Mouse (Mus musculus) Patski (cell line): Measurements from ENCODE around the gene Klk4. TPM values are rescaled to one million over a fixed set of nuclear protein-coding genes. Genes with fewer than 3 reads are reported as not detected.
A peak's percentile ranks its signal among the peaks of the same experiment; 100 is the strongest.

Experiments used
- ATAC-seq: fragments of 100-300 bp; one replicate; pipeline ENCODE4 v1.8.0; 2021
- CTCF ChIA-PET: fragments of 350-600 bp; sonication (Branson Sonifier 250); formaldehyde crosslinking; loops from one replicate; lab custom pipeline; 2022; ENCODE audit warnings: inconsistent platforms; lab: Charles Lee
- POLR2A ChIA-PET: fragments of 350-600 bp; sonication (Branson Sonifier 250); formaldehyde crosslinking; loops from one replicate; lab custom pipeline; 2022; ENCODE audit warnings: antibody characterized with exemption, inconsistent platforms; lab: Charles Lee
- DNase-seq: peaks from one replicate; pipeline ENCODE4 v3.0.0-alpha.2; 2011; ENCODE audit warnings: low read depth, low spot score
- H3K27me3 ChIP-seq: fragments of 371-371 bp; one replicate; pipeline ENCODE4 v1.5.1; 2021
- CTCF ChIP-seq: fragments of 100-300 bp; IDR thresholded peaks from one replicate; pipeline ENCODE4 v1.5.1; 2021
- in situ Hi-C: fragments of 300-500 bp; cut with MboI; formaldehyde crosslinking; loops from 3 replicates; pipeline ENCODE4 v1.11.1; 2018; ENCODE audit warnings: low pct_unique_long_range_greater_than_20kb, mixed read lengths
- polyA plus RNA-seq: library from polyadenylated mRNA; unstranded; gene quantifications from one replicate; pipeline ENCODE4 v1.2.3, GENCODE M21; 2021

Klk4 gene
- polyA plus RNA-seq, 1 experiment from 2014 or later: not detected

- DNase-seq (no peak), ATAC-seq (no peak)
- ChIA-PET CTCF (no interaction called here), POLR2A (no interaction called here)
- in situ Hi-C loops: no loop called here
- H3K27me3 ChIP-seq: no peaks in the 10 kb centered on the region
- TF ChIP-seq CTCF: no peak
Observed at GRCm38 (mm10) chr7:43918871-43919270, 37.9 kb downstream of the Klk4 start.

GRCm38 (mm10) chr7:43919559-43920451 is 38.8 kb downstream of the Klk4 start:
- ATAC-seq (peak; percentile 74), DNase-seq (peak; percentile 3)
- POLR2A ChIA-PET: no interaction called here
- H3K27me3 ChIP-seq: no peaks in the 10 kb centered on the region
- in situ Hi-C loops: no loop called here
- CTCF ChIA-PET: interaction anchor here (0.9 kb wide), 1 partner anchor 10 kb away, joined by 4 read pairs; no protein-coding TSS in a partner anchor
- peak; percentile 74 for TF ChIP-seq CTCF

- H3K27me3 ChIP-seq: no peaks in the 10 kb centered on the region
- no peak for DNase-seq
- TF ChIP-seq CTCF: no peak
- in situ Hi-C loops: no loop called here
- POLR2A ChIA-PET: no interaction called here
- CTCF ChIA-PET: interaction anchor here (0.9 kb wide), 1 partner anchor 10 kb away, joined by 4 read pairs; no protein-coding TSS in a partner anchor
- no peak for ATAC-seq
Observed at GRCm38 (mm10) chr7:43920582-43920981, 39.6 kb downstream of the Klk4 start.

- TF ChIP-seq CTCF: no peak
- no peak for ATAC-seq
- H3K27me3 ChIP-seq: no peaks in the 10 kb centered on the region
- ChIA-PET POLR2A (no interaction called here), CTCF (no interaction called here)
- DNase-seq: no peak
- in situ Hi-C loops: no loop called here
Observed at GRCm38 (mm10) chr7:43921087-43921486, 40.1 kb downstream of the Klk4 start.

GRCm38 (mm10) chr7:43921941-43922340 is 41.0 kb downstream of the Klk4 start:
- no peak for TF ChIP-seq CTCF
- ChIA-PET POLR2A (no interaction called here), CTCF (no interaction called here)
- in situ Hi-C loops: no loop called here
- DNase-seq (no peak), ATAC-seq (no peak)
- H3K27me3 ChIP-seq: no peaks in the 10 kb centered on the region

- no peak for DNase-seq
- POLR2A ChIA-PET: interaction anchor here (0.8 kb wide), 1 partner anchor 93 kb away, joined by 4 read pairs; no protein-coding TSS in a partner anchor
- no peak for ATAC-seq
- in situ Hi-C loops: no loop called here
- no peak for TF ChIP-seq CTCF
- no peaks in the 10 kb centered on the region for H3K27me3 ChIP-seq
- CTCF ChIA-PET: no interaction called here
Observed at GRCm38 (mm10) chr7:43925985-43926384, 45.0 kb downstream of the Klk4 start.

- ChIA-PET POLR2A (no interaction called here), CTCF (no interaction called here)
- no peak for ATAC-seq
- in situ Hi-C loops: no loop called here
- TF ChIP-seq CTCF: no peak
- DNase-seq: no peak
- no peaks in the 10 kb centered on the region for H3K27me3 ChIP-seq
Observed at GRCm38 (mm10) chr7:43928521-43928920, 47.6 kb downstream of the Klk4 start.

- TF ChIP-seq CTCF: no peak
- in situ Hi-C loops: no loop called here
- ChIA-PET POLR2A (no interaction called here), CTCF (no interaction called here)
- H3K27me3 ChIP-seq: no peaks in the 10 kb centered on the region
- DNase-seq (no peak), ATAC-seq (no peak)
Observed at GRCm38 (mm10) chr7:43932337-43932736, 51.4 kb downstream of the Klk4 start.

- no peak for ATAC-seq
- DNase-seq: no peak
- CTCF ChIA-PET: interaction anchor here (1.3 kb wide), 1 partner anchor 10 kb away, joined by 4 read pairs; no protein-coding TSS in a partner anchor
- POLR2A ChIA-PET: no interaction called here
- TF ChIP-seq CTCF: no peak
- no peaks in the 10 kb centered on the region for H3K27me3 ChIP-seq
- in situ Hi-C loops: no loop called here
Observed at GRCm38 (mm10) chr7:43933440-43933839, 52.5 kb downstream of the Klk4 start, which contains the start of gene Klk15. Klk15 (plus strand) TSS chr7:43933740.

GRCm38 (mm10) chr7:43934747-43935146 is 53.8 kb downstream of the Klk4 start:
- ATAC-seq (no peak), DNase-seq (no peak)
- TF ChIP-seq CTCF: no peak
- ChIA-PET CTCF (no interaction called here), POLR2A (no interaction called here)
- no peaks in the 10 kb centered on the region for H3K27me3 ChIP-seq
- in situ Hi-C loops: no loop called here

Other genes starting within 250 kb of the Klk4 start
- 0.06 TPM for gene Ceacam18, start 246.5 kb upstream of the Klk4 start, polyA plus RNA-seq
- 0.17 TPM for gene Siglece, start 221.0 kb upstream of the Klk4 start, polyA plus RNA-seq
- gene Ctu1, start 209.1 kb upstream of the Klk4 start, polyA plus RNA-seq: 10.0 TPM
- gene Klk14, start 190.7 kb upstream of the Klk4 start, polyA plus RNA-seq: not detected
- gene Klk13, start 168.6 kb upstream of the Klk4 start, polyA plus RNA-seq: not detected
- gene Klk12, start 112.3 kb upstream of the Klk4 start, polyA plus RNA-seq: not detected
- not detected for gene Klk11, start 106.6 kb upstream of the Klk4 start, polyA plus RNA-seq
- gene Klk10, start 100.1 kb upstream of the Klk4 start, polyA plus RNA-seq: not detected
- not detected for gene Klk9, start 89.3 kb upstream of the Klk4 start, polyA plus RNA-seq
- gene Klk8, start 83.6 kb upstream of the Klk4 start, polyA plus RNA-seq: not detected
- gene Klk7, start 69.9 kb upstream of the Klk4 start, polyA plus RNA-seq: not detected
- not detected for gene Klk6, start 56.7 kb upstream of the Klk4 start, polyA plus RNA-seq
- gene Klk5, start 39.2 kb upstream of the Klk4 start, polyA plus RNA-seq: not detected
- gene Klk15, start 52.6 kb downstream of the Klk4 start, polyA plus RNA-seq: not detected
- gene Klk1b8, start 69.5 kb downstream of the Klk4 start, polyA plus RNA-seq: not detected
- not detected for gene Klk1b1, start 85.6 kb downstream of the Klk4 start, polyA plus RNA-seq
- not detected for gene Klk1b9, start 94.9 kb downstream of the Klk4 start, polyA plus RNA-seq
- gene Klk1b11, start 114.7 kb downstream of the Klk4 start, polyA plus RNA-seq: not detected
- not detected for gene Klk1b26, start 131.0 kb downstream of the Klk4 start, polyA plus RNA-seq
- gene Klk1b27, start 171.1 kb downstream of the Klk4 start, polyA plus RNA-seq: not detected
- not detected for gene Klk1b21, start 221.2 kb downstream of the Klk4 start, polyA plus RNA-seq
- gene Klk1b22, start 231.5 kb downstream of the Klk4 start, polyA plus RNA-seq: not detected